Mouse (Mus musculus) CH12.LX (cell line): ENCODE results near the gene Jsrp1.

Source experiments
- CTCF ChIP-seq, 2 experiments: IDR thresholded peaks in 1 of 2; conservative IDR thresholded peaks in 1 of 2; 2 replicates each; pipeline ENCODE4 v1.5.1; 2011 to 2012; ENCODE audit warnings: low read depth in 2 of 2, low read length in 2 of 2, improper control_type of control experiment in 1 of 2, inconsistent platforms in 1 of 2, mild to moderate bottlenecking in 1 of 2, moderate library complexity in 1 of 2
- ELF1 ChIP-seq: IDR thresholded peaks from 2 replicates; pipeline ENCODE4 v1.6.1; 2014; ENCODE audit warnings: low read depth, mild to moderate bottlenecking, inconsistent platforms, low read length, improper control_type of control experiment
- EP300 ChIP-seq: IDR thresholded peaks from 2 replicates; pipeline ENCODE4 v1.6.1; 2011; ENCODE audit warnings: low read length, improper control_type of control experiment
- HCFC1 ChIP-seq: IDR thresholded peaks from 2 replicates; pipeline ENCODE4 v1.6.1; 2012; ENCODE audit warnings: low read depth, mild to moderate bottlenecking, inconsistent platforms, low read length, improper control_type of control experiment
- JUND ChIP-seq: conservative IDR thresholded peaks from 2 replicates; pipeline ENCODE4 v1.6.1; 2011; ENCODE audit warnings: low read depth, low read length, improper control_type of control experiment
- MAX ChIP-seq: IDR thresholded peaks from 2 replicates; pipeline ENCODE4 v1.6.1; 2011; ENCODE audit warnings: low read length, improper control_type of control experiment
- MAZ ChIP-seq: IDR thresholded peaks from 2 replicates; pipeline ENCODE4 v1.6.1; 2012; ENCODE audit warnings: low read depth, mild to moderate bottlenecking, inconsistent platforms, low read length, improper control_type of control experiment, moderate library complexity
- MYC ChIP-seq: IDR thresholded peaks from 2 replicates; pipeline ENCODE4 v1.6.1; 2011; ENCODE audit warnings: low read depth, mild to moderate bottlenecking, improper control_type of control experiment, low read length
- POLR2A ChIP-seq: IDR thresholded peaks from 2 replicates; pipeline ENCODE4 v1.6.1; 2011; ENCODE audit warnings: low read depth, mild to moderate bottlenecking, improper control_type of control experiment, low read length
- RCOR1 ChIP-seq: conservative IDR thresholded peaks from 2 replicates; pipeline ENCODE4 v1.6.1; 2012; ENCODE audit warnings: low read depth, mild to moderate bottlenecking, inconsistent platforms, low read length, improper control_type of control experiment
- TBP ChIP-seq: conservative IDR thresholded peaks from 2 replicates; pipeline ENCODE4 v1.6.1; 2011; ENCODE audit warnings: low read depth, low read length, improper control_type of control experiment

DNA sequence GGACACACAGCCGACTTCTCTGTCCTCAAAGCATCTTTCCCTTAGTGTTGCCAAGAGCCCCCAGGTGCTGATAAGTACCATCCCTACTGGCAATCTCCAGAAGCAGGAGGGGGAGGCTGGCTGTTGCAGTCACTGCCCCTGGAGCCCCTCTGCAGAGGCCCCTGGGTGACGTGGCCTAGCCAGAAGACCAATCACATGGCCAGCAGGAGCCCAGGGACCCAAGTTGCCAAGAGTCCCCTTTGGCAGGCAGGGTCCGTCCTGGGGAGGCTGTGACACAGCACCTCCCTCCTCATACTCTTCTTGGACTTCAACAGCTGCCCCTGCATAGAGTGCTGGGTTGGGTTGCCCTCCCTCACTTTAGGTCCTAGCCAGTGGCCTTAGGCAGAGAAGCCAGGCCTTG is 10.3 kb downstream of the Jsrp1 start:
- TF ChIP-seq HCFC1 (no peak), MYC (no peak), EP300 (no peak), CTCF (conservative IDR thresholded peaks at IDR 0.05 in 1 of 2, IDR thresholded peaks at IDR 0.05 in 1 of 2; ENCODE audit: low read depth in 2 of 2, low read length in 2 of 2) (no peak), JUND (no peak), ELF1 (no peak), TBP (no peak), POLR2A (no peak), MAZ (no peak), RCOR1 (no peak), MAX (no peak)
